8 mouse cellular contexts compared by ENCODE assay signal in the genomic region with DNA sequence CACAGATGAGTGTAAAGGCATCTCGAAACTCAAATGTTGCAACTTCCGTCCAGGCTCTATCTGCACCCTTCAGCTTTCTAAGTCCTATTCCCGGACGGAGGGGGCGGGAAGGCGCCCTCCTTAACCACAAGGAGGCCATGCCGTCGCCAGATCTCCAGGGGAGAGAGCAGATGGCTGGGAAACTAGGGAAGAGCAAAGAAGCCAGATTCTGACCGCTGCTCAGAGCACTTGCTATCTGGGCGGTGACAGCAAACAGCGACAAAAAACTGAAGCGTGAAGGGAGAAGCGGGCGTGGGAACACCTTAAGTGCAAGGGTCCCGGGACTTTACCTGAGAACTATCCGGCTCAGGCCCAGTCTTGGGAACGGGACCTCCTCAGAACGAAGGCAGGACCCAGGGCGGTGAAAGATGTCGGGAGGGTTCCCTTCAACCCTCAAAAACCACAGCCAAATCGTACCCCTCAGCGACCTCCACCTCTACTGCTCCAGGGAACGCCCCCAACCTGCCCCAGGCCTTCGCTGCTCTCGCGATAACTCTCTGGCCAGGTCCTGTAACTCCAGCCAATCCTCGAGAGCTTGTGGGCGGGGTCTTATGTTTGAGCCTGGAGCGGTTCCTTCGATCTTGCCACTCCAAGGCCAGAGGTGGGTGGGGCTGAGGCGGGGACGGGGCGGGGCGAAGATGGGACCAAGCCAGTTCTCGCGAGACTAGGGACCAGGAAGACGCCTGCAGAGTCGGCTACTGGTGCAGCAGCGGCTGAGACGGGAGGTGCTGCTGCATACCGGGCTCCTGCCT. TPM values are rescaled to one million over a fixed set of nuclear protein-coding genes. Genes with fewer than 3 reads are reported as not detected.
DNase-seq lines count a peak whose midpoint lies in the region; ATAC-seq and TF ChIP-seq lines count a peak whose summit lies in the region.

Gene Pign (minus strand): TSS at position 507 of the 791 bp plus-strand sequence.
Gene Relch (plus strand): TSS at position 691 of the 791 bp plus-strand sequence.

- H3K4me2 ChIP-seq in embryonic facial prominence, embryonic 14.5 days (ENCODE audit: low read depth, low read length), result peak within 1 kb of the TSS; percentile 88
- H3K4me2 ChIP-seq in limb, embryonic 13.5 days (replicated peaks), result peak within 1 kb of the TSS; percentile 91
- peak within 1 kb of the TSS; percentile 78 for H3K4me2 ChIP-seq in midbrain, embryonic 16.5 days (ENCODE audit: low read length)

- H3K4me1 ChIP-seq in embryonic facial prominence, embryonic 14.5 days (ENCODE audit: control insufficient read depth, insufficient read depth, low read length), result peaks cover 14% of the 10 kb centered on the region; the same call in 1 of the 2 replicates
- H3K4me1 ChIP-seq in heart, adult 2 months (ENCODE audit: control insufficient read depth, insufficient read depth, low read length), result peaks cover 6% of the 10 kb centered on the region
- peaks cover 18% of the 10 kb centered on the region for H3K4me1 ChIP-seq in limb, embryonic 13.5 days
- H3K4me1 ChIP-seq in midbrain, embryonic 16.5 days (ENCODE audit: control insufficient read depth, insufficient read depth, low read length), result peaks cover 27% of the 10 kb centered on the region

- no peaks in the 10 kb centered on the region; the same call in 1 of the 2 replicates for H3K36me3 ChIP-seq in embryonic facial prominence, embryonic 14.5 days (ENCODE audit: control insufficient read depth, insufficient read depth, low read length)
- H3K36me3 ChIP-seq in heart, adult 2 months (ENCODE audit: control insufficient read depth, insufficient read depth, low read length), result peaks cover 8% of the 10 kb centered on the region
- no peaks in the 10 kb centered on the region for H3K36me3 ChIP-seq in limb, embryonic 13.5 days
- H3K36me3 ChIP-seq in midbrain, embryonic 16.5 days (ENCODE audit: control insufficient read depth, insufficient read depth, low read length), result peaks cover 3% of the 10 kb centered on the region

- H3K79me2 ChIP-seq in heart, adult 2 months (replicated peaks; ENCODE audit: control insufficient read depth, insufficient read depth, low read length), result no peaks in the 10 kb centered on the region; the same call in 1 of the 2 replicates

- peak; percentile 90 for TF ChIP-seq POLR2A in heart, adult 2 months (IDR thresholded peaks at IDR 0.05; ENCODE audit: insufficient read depth, low read depth, low read length)

- peak within 1 kb of the TSS; percentile 63 for H3K27ac ChIP-seq in embryonic facial prominence, embryonic 14.5 days (replicated peaks; ENCODE audit: low read depth, low read length)
- peak within 1 kb of the TSS; percentile 81 for H3K27ac ChIP-seq in heart, adult 2 months
- H3K27ac ChIP-seq in limb, embryonic 13.5 days, result peak within 1 kb of the TSS; percentile 73
- H3K27ac ChIP-seq in midbrain, embryonic 16.5 days (ENCODE audit: low read length), result peak within 1 kb of the TSS; percentile 85

- peak; percentile 51 for TF ChIP-seq CTCF in heart, adult 2 months (IDR thresholded peaks at IDR 0.05)

- peak; percentile 4; the same call in 1 of the 2 replicates for TF ChIP-seq EP300 in heart, adult 2 months (IDR thresholded peaks at IDR 0.05; ENCODE audit: insufficient read depth, low read depth, low read length)

- peak within 1 kb of the TSS; percentile 92 for H3K9ac ChIP-seq in embryonic facial prominence, embryonic 14.5 days (ENCODE audit: low read depth, low read length)
- H3K9ac ChIP-seq in heart, adult 2 months (ENCODE audit: low read depth, low read length), result peak within 1 kb of the TSS; percentile 75
- peak within 1 kb of the TSS; percentile 93 for H3K9ac ChIP-seq in limb, embryonic 13.5 days
- peak within 1 kb of the TSS; percentile 95 for H3K9ac ChIP-seq in midbrain, embryonic 16.5 days (ENCODE audit: low read depth, low read length)

- no peaks in the 10 kb centered on the region for H3K27me3 ChIP-seq in embryonic facial prominence, embryonic 14.5 days (replicated peaks; ENCODE audit: control insufficient read depth, insufficient read depth, low read length)
- H3K27me3 ChIP-seq in heart, adult 2 months (ENCODE audit: control insufficient read depth, insufficient read depth, low read length), result no peaks in the 10 kb centered on the region
- H3K27me3 ChIP-seq in limb, embryonic 13.5 days, result no peaks in the 10 kb centered on the region
- no peaks in the 10 kb centered on the region for H3K27me3 ChIP-seq in midbrain, embryonic 16.5 days (ENCODE audit: control insufficient read depth, insufficient read depth, low read depth, low read length)

- H3K9me3 ChIP-seq in embryonic facial prominence, embryonic 14.5 days (ENCODE audit: control insufficient read depth, low read length), result no peaks in the 10 kb centered on the region
- H3K9me3 ChIP-seq in limb, embryonic 13.5 days, result no peaks in the 10 kb centered on the region
- no peaks in the 10 kb centered on the region for H3K9me3 ChIP-seq in midbrain, embryonic 16.5 days (replicated peaks; ENCODE audit: control insufficient read depth, low read length, poor library complexity, severe bottlenecking)

- intact Hi-C loops in heart, adult 2 months (cut with DNase I), result loop anchor here (5.0 to 10.0 kb wide), 2 partner anchors 374 to 731 kb away; no protein-coding TSS in a partner anchor

- peak; percentile 99 for ATAC-seq in embryonic facial prominence, embryonic 14.5 days (ENCODE audit: low read depth)
- ATAC-seq in limb, embryonic 13.5 days (ENCODE audit: low FRiP score, low read depth), result peak; percentile 99
- peak; percentile 98 for ATAC-seq in midbrain, embryonic 16.5 days

- under 1% methylated on average over 35 of the region's 41 CpGs for WGBS in embryonic facial prominence, embryonic 14.5 days
- under 1% methylated on average over 41 of the region's 41 CpGs for WGBS in heart, adult 2 months
- WGBS in limb, embryonic 13.5 days, result under 1% methylated on average over 41 of the region's 41 CpGs
- under 1% methylated on average over 41 of the region's 41 CpGs for WGBS in midbrain, embryonic 16.5 days

- DNase-seq in 3T3-L1 (ENCODE audit: low read depth, low spot score), result peak; percentile 100
- peak; percentile 91 to 98 for DNase-seq in adrenal gland, postnatal 4 days (ENCODE audit: low spot score in 2 of 2)
- peak; percentile 100 for DNase-seq in embryonic facial prominence, embryonic 14.5 days (ENCODE audit: low spot score)
- DNase-seq in heart, adult 2 months, result peak; percentile 93 to 98
- peak; percentile 99 for DNase-seq in kidney, adult 8-10 months
- DNase-seq in spleen, postnatal 10 days (ENCODE audit: low spot score in 2 of 2), result peak; percentile 93 to 99

- peak within 1 kb of the TSS; percentile 94 for H3K4me3 ChIP-seq in embryonic facial prominence, embryonic 14.5 days (ENCODE audit: low read depth, low read length)
- H3K4me3 ChIP-seq in heart, adult 2 months, result peak within 1 kb of the TSS; percentile 95
- H3K4me3 ChIP-seq in limb, embryonic 13.5 days, result peak within 1 kb of the TSS; percentile 74
- H3K4me3 ChIP-seq in midbrain, embryonic 16.5 days (ENCODE audit: low read depth, low read length), result peak within 1 kb of the TSS; percentile 98

RNA-seq across cellular contexts. Expression of gene Pign, which starts in this region (rescaled TPM):
- 10 to 100 TPM; 44.1 to 54.4 TPM for total RNA-seq in adrenal gland, postnatal 4 days (2021)
- polyA plus RNA-seq in embryonic facial prominence, embryonic 14.5 days (2014; fragmentation: Nextera tagmentation; extraction: Ambion mirVana), result 13.1 and 14.5 TPM in 2 replicates
- 10 to 100 TPM; 12.5 to 13.4 TPM for total RNA-seq in heart, adult 2 months (2021)
- polyA plus RNA-seq in heart, adult 2 months (2012; rRNA removed), result 12.8 and 18.9 TPM in 2 replicates
- 12.0 and 15.2 TPM in 2 replicates for polyA plus RNA-seq in limb, embryonic 13.5 days (2015; fragmentation: Nextera tagmentation; extraction: Ambion mirVana)
- 8.1 and 10.0 TPM in 2 replicates for polyA plus RNA-seq in midbrain, embryonic 16.5 days (2015; fragmentation: Nextera tagmentation; extraction: Ambion mirVana)

RNA-seq across cellular contexts. Expression of gene Relch, which starts in this region (rescaled TPM):
- 10 to 100 TPM; 65.1 to 65.2 TPM for total RNA-seq in adrenal gland, postnatal 4 days (2021)
- polyA plus RNA-seq in embryonic facial prominence, embryonic 14.5 days (2014; fragmentation: Nextera tagmentation; extraction: Ambion mirVana), result 21.8 and 25.5 TPM in 2 replicates
- total RNA-seq in heart, adult 2 months (2021), result 10 to 100 TPM; 18.9 to 21.6 TPM
- 8.4 and 11.7 TPM in 2 replicates for polyA plus RNA-seq in heart, adult 2 months (2012; rRNA removed)
- 24.8 and 26.3 TPM in 2 replicates for polyA plus RNA-seq in limb, embryonic 13.5 days (2015; fragmentation: Nextera tagmentation; extraction: Ambion mirVana)
- polyA plus RNA-seq in midbrain, embryonic 16.5 days (2015; fragmentation: Nextera tagmentation; extraction: Ambion mirVana), result 45.0 and 50.2 TPM in 2 replicates

Comparison
In these comparisons a context has a peak if more than half of its experiments do, and no peak if none do; other contexts are left out.
1. Peak in every context shown above with its lines: DNase-seq, ATAC-seq, H3K4me3 ChIP-seq and H3K27ac ChIP-seq.